Mouse (Mus musculus) kidney, adult 2 months (tissue): ENCODE measurements around the gene Cops6. TPM values are rescaled to one million over a fixed set of nuclear protein-coding genes. Genes with fewer than 3 reads are reported as not detected.

Experiments used
- DNase-seq: peaks from one replicate; pipeline ENCODE4 v3.0.0; 2021
- H3K27ac ChIP-seq: fragments of 200-500 bp; 2 replicates; pipeline ENCODE4 v1.5.1; 2012; ENCODE audit warnings: low read depth, low read length, control low read depth, inconsistent platforms; ENCODE audit not compliant: insufficient read depth
- H3K27me3 ChIP-seq: fragments of 200-500 bp; replicated peaks from 2 replicates; pipeline ENCODE4 v1.6.1; 2012; ENCODE audit warnings: mild to moderate bottlenecking, moderate library complexity, low read length, inconsistent platforms; ENCODE audit not compliant: control insufficient read depth, insufficient read depth
- H3K36me3 ChIP-seq: fragments of 200-500 bp; 2 replicates; pipeline ENCODE4 v1.6.1; 2012; ENCODE audit warnings: mild to moderate bottlenecking, moderate library complexity, low read length, inconsistent platforms; ENCODE audit not compliant: control insufficient read depth, insufficient read depth
- H3K4me1 ChIP-seq: fragments of 200-500 bp; 2 replicates; pipeline ENCODE4 v1.6.1; 2011; ENCODE audit warnings: low read length; ENCODE audit not compliant: control insufficient read depth, insufficient read depth
- H3K4me3 ChIP-seq: fragments of 200-500 bp; 2 replicates; pipeline ENCODE4 v1.5.1; 2011; ENCODE audit warnings: mild to moderate bottlenecking, low read depth, low read length, control low read depth; ENCODE audit not compliant: insufficient read depth
- CTCF ChIP-seq: fragments of 200-500 bp; conservative IDR thresholded peaks from 2 replicates; pipeline ENCODE4 v1.5.1; 2011; ENCODE audit warnings: low read depth, mild to moderate bottlenecking, control low read depth, low read length, moderate library complexity, mixed read lengths; ENCODE audit not compliant: insufficient read depth, insufficient read length
- POLR2A ChIP-seq: fragments of 200-500 bp; IDR thresholded peaks from one replicate; pipeline ENCODE4 v1.6.1; 2011; ENCODE audit warnings: low read depth, low read length, control low read depth
- WGBS: fragments of 180-500 bp; shearing (Covaris S2); methylation state at CpG from one replicate; pipeline ENCODE4 v1.1.7; 2018; 5-methylcytosine and 5-hydroxymethylcytosine counted together
- polyA plus RNA-seq: library from polyadenylated mRNA; depleted of rRNA; stranded (reverse); fragments of >200 nt; gene quantifications from 2 replicates; pipeline ENCODE4 v1.2.3, GENCODE M21; 2012; rRNA removed

Gene Cops6
- 141 and 144 TPM in 2 replicates for polyA plus RNA-seq

DNA sequence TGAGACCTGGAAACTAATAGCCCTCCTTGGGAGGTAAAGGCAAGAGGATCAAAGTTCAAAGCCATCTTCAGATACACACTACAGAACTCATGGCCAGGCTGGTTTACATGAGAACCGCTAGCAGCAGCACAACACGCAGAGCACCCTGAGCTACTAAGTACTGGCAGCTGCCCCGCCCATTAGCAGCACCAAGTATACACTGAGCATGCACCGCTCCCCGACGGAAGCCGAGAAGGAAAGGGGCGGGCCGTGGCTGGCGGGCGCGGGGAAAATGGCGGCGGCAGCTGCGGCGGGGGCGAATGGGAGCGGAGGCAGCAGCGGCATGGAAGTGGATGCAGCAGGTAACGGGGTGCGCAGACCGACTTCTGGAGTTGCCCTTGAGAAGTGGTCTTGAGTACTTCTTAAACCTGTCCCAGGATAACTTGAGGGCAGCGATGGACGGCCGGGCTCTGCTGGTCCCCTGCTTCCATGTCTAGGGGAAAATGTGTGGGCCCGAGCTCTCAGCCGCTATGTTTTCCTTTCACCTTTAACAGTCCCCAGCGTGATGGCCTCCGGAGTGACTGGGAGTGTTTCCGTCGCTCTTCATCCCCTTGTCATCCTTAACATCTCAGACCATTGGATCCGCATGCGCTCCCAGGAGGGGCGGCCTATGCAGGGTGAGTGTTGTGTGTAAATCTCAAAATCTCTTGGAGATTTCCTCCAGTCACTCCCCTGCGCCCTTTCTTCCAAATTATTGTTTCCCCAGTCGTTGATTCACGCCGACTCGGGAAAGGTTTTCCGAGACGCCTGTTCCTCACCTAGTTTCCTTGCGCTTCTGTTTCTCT is at the start of gene Cops6:
Gene Cops6, plus strand, starts transcription at position 230 of the 824 bp plus-strand sequence.
- no peak for TF ChIP-seq CTCF
- TF ChIP-seq POLR2A = peak; percentile 47
- Histone ChIP-seq H3K4me1 (peaks cover 7% of the 10 kb centered on the region; the same call in 1 of the 2 replicates), H3K27me3 (no peaks in the 10 kb centered on the region), H3K4me3 (peak within 1 kb of the TSS; percentile 99), H3K36me3 (peaks cover 2% of the 10 kb centered on the region), H3K27ac (peak within 1 kb of the TSS; percentile 75; the same call in 1 of the 2 replicates)
- WGBS = under 1% methylated on average over 42 of the region's 42 CpGs
- peak; percentile 97 for DNase-seq

DNA sequence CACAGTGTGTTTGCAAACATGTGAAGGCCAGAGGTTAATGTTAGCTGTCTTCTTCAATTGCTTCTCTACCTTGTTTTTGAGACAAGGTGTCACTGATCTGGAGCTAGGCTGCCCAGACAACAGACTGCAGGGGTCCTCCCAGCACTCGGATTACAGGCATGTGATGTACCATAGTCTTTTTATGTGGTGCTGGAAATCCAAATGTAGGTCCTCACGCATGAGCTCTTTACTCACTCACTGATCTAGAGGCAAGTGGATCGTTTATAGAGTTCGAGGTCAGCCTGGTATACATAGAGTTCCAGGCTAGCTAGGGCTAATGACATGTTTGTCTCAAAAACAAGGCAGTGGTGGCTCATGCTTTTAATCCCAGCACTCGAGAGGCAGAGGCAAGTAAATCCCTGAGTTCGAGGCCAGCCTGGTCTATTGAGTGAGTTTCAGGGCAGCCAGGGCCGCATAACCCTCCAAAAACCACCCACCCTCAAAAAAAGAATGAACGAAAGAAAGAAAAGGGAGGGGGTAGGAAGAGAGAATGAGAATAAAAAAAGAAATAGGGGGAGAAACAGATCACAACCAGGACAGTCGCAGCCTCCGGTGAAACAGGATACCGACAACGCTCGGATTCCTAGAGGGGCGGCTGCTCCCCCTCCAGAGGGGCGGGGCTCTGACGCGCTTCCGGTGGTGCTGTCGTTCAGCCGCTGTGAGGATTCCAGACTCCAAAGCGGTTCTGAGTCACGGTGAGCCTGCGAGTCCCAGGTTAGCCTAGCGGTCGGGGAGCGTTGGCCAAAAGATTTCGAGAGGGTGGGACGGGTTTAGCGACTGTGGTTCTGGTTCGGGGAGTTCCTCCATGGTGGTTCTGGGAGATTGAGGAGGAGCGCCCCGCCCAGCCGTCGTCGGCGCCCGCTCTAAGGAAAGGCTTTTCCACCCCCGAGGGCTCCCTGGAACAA is 44.3 kb upstream of the Cops6 start, which contains the start of gene Zscan21:
Gene Zscan21, plus strand, starts transcription at position 649 of the 944 bp plus-strand sequence.
- TF ChIP-seq CTCF = 0 out of 2 replicates have a peak, but pooled peaks have one; percentile 6
- TF ChIP-seq POLR2A = peak; percentile 58
- peak; percentile 95 for DNase-seq
- H3K27me3 ChIP-seq = no peaks in the 10 kb centered on the region
- H3K4me3 ChIP-seq = peak within 1 kb of the TSS; percentile 58
- WGBS = 6% methylated on average over 38 of the region's 38 CpGs
- peaks cover 10% of the 10 kb centered on the region; the same call in 1 of the 2 replicates for H3K4me1 ChIP-seq
- H3K27ac ChIP-seq = peak within 1 kb of the TSS; percentile 81
- no peaks in the 10 kb centered on the region for H3K36me3 ChIP-seq

- WGBS = 2% methylated on average over 16 of the region's 16 CpGs
- peak overlapping the region; percentile 58 for H3K4me3 ChIP-seq
- peaks cover 10% of the 10 kb centered on the region; the same call in 1 of the 2 replicates for H3K4me1 ChIP-seq
- peak overlapping the region; percentile 81 for H3K27ac ChIP-seq
- H3K36me3 ChIP-seq = no peaks in the 10 kb centered on the region
- H3K27me3 ChIP-seq = no peaks in the 10 kb centered on the region
- no peak for DNase-seq
- no peak for TF ChIP-seq POLR2A
- no peak for TF ChIP-seq CTCF
These were observed 43.5 kb upstream of the Cops6 start for GRCm38 (mm10) chr5:138117199-138118015.

DNA sequence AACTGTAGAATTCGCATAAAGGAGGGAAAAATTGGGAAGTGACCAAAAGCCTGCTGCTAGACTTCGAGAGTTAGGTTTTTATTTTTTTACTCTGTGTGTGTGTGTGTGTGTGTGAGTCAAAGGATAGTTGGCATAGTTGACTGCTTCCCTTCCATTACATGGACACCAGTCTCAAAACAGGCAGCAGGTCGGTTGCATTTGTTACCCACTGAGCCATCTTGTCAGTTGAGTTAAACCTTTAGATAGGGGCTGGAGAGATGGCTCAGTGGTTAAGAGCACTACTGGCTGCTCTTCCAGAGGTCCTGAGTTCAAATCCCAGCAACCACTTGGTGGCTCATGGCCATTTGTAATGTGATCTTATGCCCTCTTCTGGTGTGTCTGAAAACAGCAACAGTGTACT is 42.8 kb upstream of the Cops6 start:
- peak overlapping the region; percentile 81; the same call in 1 of the 2 replicates for H3K27ac ChIP-seq
- no peaks in the 10 kb centered on the region for H3K27me3 ChIP-seq
- no peak for DNase-seq
- TF ChIP-seq POLR2A = no peak
- TF ChIP-seq CTCF = no peak
- 28% methylated on average over 3 of the region's 3 CpGs for WGBS
- peak overlapping the region; percentile 1; the same call in 1 of the 2 replicates for H3K4me3 ChIP-seq
- no peaks in the 10 kb centered on the region for H3K36me3 ChIP-seq
- H3K4me1 ChIP-seq = peaks cover 10% of the 10 kb centered on the region; the same call in 1 of the 2 replicates

DNA sequence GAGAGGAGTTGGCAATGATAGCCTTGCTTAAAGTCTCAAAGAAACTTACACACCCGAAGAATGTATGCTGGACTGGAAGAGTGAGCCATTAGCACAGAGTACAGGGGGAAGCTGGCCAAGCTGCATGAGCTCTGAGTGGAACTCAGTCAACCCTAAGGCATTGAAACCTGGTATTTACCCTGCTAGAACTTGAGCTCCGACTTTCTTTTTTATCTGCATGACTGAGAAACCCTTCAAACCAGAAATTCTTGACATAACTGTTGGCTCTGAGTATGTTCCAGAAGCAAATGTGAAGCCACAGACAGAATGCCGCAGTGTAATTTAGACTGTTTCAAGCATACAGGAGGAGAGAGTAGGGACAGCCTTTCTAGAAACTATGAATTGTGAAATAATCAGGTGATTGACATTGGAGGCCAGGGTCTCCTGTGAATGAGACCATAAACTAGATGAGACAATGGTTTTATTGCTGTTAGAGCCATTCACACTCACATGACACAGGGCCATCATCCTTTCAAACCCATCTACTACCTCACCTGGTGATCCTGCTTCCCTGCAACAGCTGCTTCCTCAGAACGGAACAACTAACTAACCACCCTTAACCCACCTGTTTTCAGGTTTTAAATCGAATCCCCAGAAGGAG is 28.3 kb upstream of the Cops6 start:
- Histone ChIP-seq H3K27ac (peak overlapping the region; percentile 47; the same call in 1 of the 2 replicates), H3K27me3 (no peaks in the 10 kb centered on the region), H3K4me1 (no peaks in the 10 kb centered on the region), H3K4me3 (no peak overlapping the region), H3K36me3 (peaks cover 6% of the 10 kb centered on the region)
- TF ChIP-seq POLR2A = no peak
- no peak for TF ChIP-seq CTCF
- WGBS = 52% methylated on average over 5 of the region's 5 CpGs
- peak; percentile 77 for DNase-seq

- H3K4me3 ChIP-seq = no peak overlapping the region
- no peak overlapping the region for H3K27ac ChIP-seq
- WGBS = 57% methylated on average over 4 of the region's 4 CpGs
These were observed 23.6 kb upstream of the Cops6 start for GRCm38 (mm10) chr5:138137257-138137656.

More at GRCm38 (mm10) chr5:138137257-138137656, 23.6 kb upstream of the Cops6 start:
- DNase-seq = no peak
- H3K27me3 ChIP-seq = no peaks in the 10 kb centered on the region
- H3K4me1 ChIP-seq = no peaks in the 10 kb centered on the region; the same call in 1 of the 2 replicates
- no peaks in the 10 kb centered on the region; the same call in 1 of the 2 replicates for H3K36me3 ChIP-seq
- TF ChIP-seq POLR2A (no peak), CTCF (no peak)
